Mouse (Mus musculus) 3134 (cell line): Measurements from ENCODE around the gene Serpina1e.

ENCODE experiments used
- DNase-seq: peaks from one replicate; pipeline ENCODE4 v3.0.0-alpha.2; 2011; ENCODE audit warnings: low spot score; ENCODE audit not compliant: insufficient read length; ENCODE audit errors: extremely low read depth

Serpina1e gene

GRCm38 (mm10) chr12:103958798-103959197, at the start of gene Serpina1e:
Gene Serpina1e, minus strand, starts transcription at chr12:103958975.
- DNase-seq = no peak

- DNase-seq = no peak
Observed at GRCm38 (mm10) chr12:104004689-104005088, 45.9 kb upstream of the Serpina1e start.

- DNase-seq = peak; percentile 59
Observed at GRCm38 (mm10) chr12:104003238-104003612, 44.5 kb upstream of the Serpina1e start.

GRCm38 (mm10) chr12:104002569-104003237, 43.9 kb upstream of the Serpina1e start:
- peak; percentile 72 for DNase-seq

- DNase-seq = no peak
Observed at GRCm38 (mm10) chr12:104000594-104000993, 41.8 kb upstream of the Serpina1e start.

- no peak for DNase-seq
Observed at GRCm38 (mm10) chr12:103999611-104000010, 40.8 kb upstream of the Serpina1e start.

- no peak for DNase-seq
Observed at GRCm38 (mm10) chr12:103996513-103996912, 37.7 kb upstream of the Serpina1e start.

- peak; percentile 33 for DNase-seq
Observed at GRCm38 (mm10) chr12:103995292-103996072, 36.7 kb upstream of the Serpina1e start.

GRCm38 (mm10) chr12:103992945-103993344, 34.2 kb upstream of the Serpina1e start:
- peak; percentile 39 for DNase-seq

GRCm38 (mm10) chr12:103989857-103990256, 31.1 kb upstream of the Serpina1e start, which contains the start of gene Serpina11:
Gene Serpina11, minus strand, starts transcription at chr12:103989957.
- no peak for DNase-seq

- DNase-seq = no peak
Observed at GRCm38 (mm10) chr12:103989514-103989767, 30.7 kb upstream of the Serpina1e start.

GRCm38 (mm10) chr12:103988754-103989513, 30.2 kb upstream of the Serpina1e start:
- DNase-seq = no peak

- DNase-seq = no peak
Observed at GRCm38 (mm10) chr12:103985868-103986267, 27.1 kb upstream of the Serpina1e start.

- no peak for DNase-seq
Observed at GRCm38 (mm10) chr12:103984935-103985334, 26.2 kb upstream of the Serpina1e start.

- DNase-seq = no peak
Observed at GRCm38 (mm10) chr12:103981646-103982360, 23.0 kb upstream of the Serpina1e start.

GRCm38 (mm10) chr12:103978294-103978693, 19.5 kb upstream of the Serpina1e start:
- DNase-seq = no peak

GRCm38 (mm10) chr12:103977846-103978245, 19.1 kb upstream of the Serpina1e start:
- no peak for DNase-seq

- DNase-seq = no peak
Observed at GRCm38 (mm10) chr12:103977060-103977459, 18.3 kb upstream of the Serpina1e start.

GRCm38 (mm10) chr12:103971080-103971479, 12.3 kb upstream of the Serpina1e start:
- no peak for DNase-seq

- DNase-seq = no peak
Observed at GRCm38 (mm10) chr12:103969577-103970116, 10.9 kb upstream of the Serpina1e start.

GRCm38 (mm10) chr12:103966761-103967160, 8.0 kb upstream of the Serpina1e start:
- no peak for DNase-seq
